Mouse (Mus musculus) cerebellum, adult (tissue): ENCODE data around the gene Olfr1394.
A peak's percentile ranks its signal among the peaks of the same experiment; 100 is the strongest.
"Not testable (repeated sequence)": the region's sequence is repeated elsewhere in the genome, so short reads cannot be mapped to it uniquely, and the experiment has no call there.

Source experiments
- ATAC-seq: cut with Nextera tagmentation; 2 replicates; pipeline ENCODE4 v1.9.2; 2017; ENCODE audit warnings: mild to moderate bottlenecking, moderate library complexity, mixed read lengths; ENCODE audit not compliant: insufficient number of reproducible peaks, low FRiP score, low TSS enrichment

Gene Olfr1394

GRCm38 (mm10) chr11:49187701-49188100, 33.5 kb downstream of the Olfr1394 start:
- ATAC-seq: no peak

GRCm38 (mm10) chr11:49189737-49190136, 35.6 kb downstream of the Olfr1394 start:
- no peak for ATAC-seq

- ATAC-seq: no peak
These were observed 36.9 kb downstream of the Olfr1394 start for GRCm38 (mm10) chr11:49191083-49191482.

- not testable (repeated sequence) for ATAC-seq
These were observed 40.6 kb downstream of the Olfr1394 start for GRCm38 (mm10) chr11:49194771-49195170.

- ATAC-seq: no peak
These were observed 41.7 kb downstream of the Olfr1394 start for GRCm38 (mm10) chr11:49195819-49196322.

- no peak for ATAC-seq
These were observed 46.5 kb downstream of the Olfr1394 start for GRCm38 (mm10) chr11:49200666-49201065.

- no peak for ATAC-seq
These were observed 47.0 kb downstream of the Olfr1394 start for GRCm38 (mm10) chr11:49201142-49201541.

- ATAC-seq: no peak
These were observed 47.9 kb downstream of the Olfr1394 start for GRCm38 (mm10) chr11:49202071-49202470.

- ATAC-seq: peak; percentile 42; the same call in 1 of the 2 replicates
These were observed 48.4 kb downstream of the Olfr1394 start for GRCm38 (mm10) chr11:49202523-49203061.

GRCm38 (mm10) chr11:49203129-49203768, 49.1 kb downstream of the Olfr1394 start, which contains the start of gene Zfp62:
TSS of gene Zfp62 (plus strand) at chr11:49203292.
- ATAC-seq: peak; percentile 96

GRCm38 (mm10) chr11:49203771-49204497, 49.8 kb downstream of the Olfr1394 start:
- peak; percentile 43 for ATAC-seq

- no peak for ATAC-seq
These were observed 51.0 kb downstream of the Olfr1394 start for GRCm38 (mm10) chr11:49205080-49205590.

GRCm38 (mm10) chr11:49207495-49207894, 53.3 kb downstream of the Olfr1394 start:
- no peak for ATAC-seq
